Mouse (Mus musculus) hindbrain, embryonic 16.5 days (tissue): ENCODE measurements at regions not wholly inside any gene's neighbourhood (a gene's known extent, or its start where the extent isn't known, plus 50 kb on each side); places are given as distances from the start of the nearest gene placed in this dataset.
"Not testable (repeated sequence)": the region's sequence is repeated elsewhere in the genome, so short reads cannot be mapped to it uniquely, and the experiment has no call there.

Experiments used
- ATAC-seq: fragments of 200-750 bp; cut with Nextera tagmentation; 2 replicates; pipeline ENCODE4 v1.8.0; 2017; ENCODE audit warnings: moderate TSS enrichment, moderate library complexity
- H3K27ac ChIP-seq: fragments of 300-500 bp; sonication (generic); 2 replicates; pipeline ENCODE4 v1.5.1; 2014; ENCODE audit warnings: low read depth, mild to moderate bottlenecking, control low read depth, low read length, moderate library complexity
- H3K27me3 ChIP-seq: fragments of 300-500 bp; sonication (generic); replicated peaks from 2 replicates; pipeline ENCODE4 v1.6.1; 2014; ENCODE audit warnings: low read length; ENCODE audit not compliant: control insufficient read depth, insufficient read depth
- H3K36me3 ChIP-seq: fragments of 300-500 bp; sonication (generic); 2 replicates; pipeline ENCODE4 v1.6.1; 2014; ENCODE audit warnings: mild to moderate bottlenecking, low read length, moderate library complexity, mixed read lengths; ENCODE audit not compliant: control insufficient read depth, insufficient read depth
- H3K4me1 ChIP-seq: fragments of 300-500 bp; sonication (generic); 2 replicates; pipeline ENCODE4 v1.6.1; 2014; ENCODE audit warnings: low read depth, low read length; ENCODE audit not compliant: control insufficient read depth, insufficient read depth
- H3K4me2 ChIP-seq: fragments of 300-500 bp; sonication (generic); 2 replicates; pipeline ENCODE4 v1.6.1; 2014; ENCODE audit warnings: mild to moderate bottlenecking, low read length, control low read depth, moderate library complexity
- H3K4me3 ChIP-seq: fragments of 300-500 bp; sonication (generic); 2 replicates; pipeline ENCODE4 v1.5.1; 2014; ENCODE audit warnings: mild to moderate bottlenecking, low read length, control low read depth, moderate library complexity
- H3K9ac ChIP-seq: fragments of 300-500 bp; sonication (generic); 2 replicates; pipeline ENCODE4 v1.6.1; 2014; ENCODE audit warnings: low read depth, mild to moderate bottlenecking, control low read depth, low read length, moderate library complexity
- H3K9me3 ChIP-seq: fragments of 300-500 bp; sonication (generic); 2 replicates; pipeline ENCODE4 v1.6.1; 2014; ENCODE audit warnings: mild to moderate bottlenecking, low read length, moderate library complexity; ENCODE audit not compliant: control insufficient read depth
- WGBS: fragments of 180-500 bp; shearing (Covaris S2); extraction: QIAGEN DNeasy Blood & Tissue Kit; methylation state at CpG from one replicate; pipeline ENCODE4 v1.1.7; 2014; 5-methylcytosine and 5-hydroxymethylcytosine counted together

- no peak overlapping the region for H3K9ac ChIP-seq
- H3K9me3 ChIP-seq = no peaks in the 10 kb centered on the region
- no peak overlapping the region for H3K4me3 ChIP-seq
- 86% methylated on average over 7 of the region's 7 CpGs for WGBS
- H3K27ac ChIP-seq = no peak overlapping the region
- no peak for ATAC-seq
- no peak overlapping the region for H3K4me2 ChIP-seq
- H3K4me1 ChIP-seq = no peaks in the 10 kb centered on the region
- H3K27me3 ChIP-seq = no peaks in the 10 kb centered on the region
- no peaks in the 10 kb centered on the region for H3K36me3 ChIP-seq
Observed at GRCm38 (mm10) chr6:41178896-41179295, 123.2 kb upstream of the Try4 start.

DNA sequence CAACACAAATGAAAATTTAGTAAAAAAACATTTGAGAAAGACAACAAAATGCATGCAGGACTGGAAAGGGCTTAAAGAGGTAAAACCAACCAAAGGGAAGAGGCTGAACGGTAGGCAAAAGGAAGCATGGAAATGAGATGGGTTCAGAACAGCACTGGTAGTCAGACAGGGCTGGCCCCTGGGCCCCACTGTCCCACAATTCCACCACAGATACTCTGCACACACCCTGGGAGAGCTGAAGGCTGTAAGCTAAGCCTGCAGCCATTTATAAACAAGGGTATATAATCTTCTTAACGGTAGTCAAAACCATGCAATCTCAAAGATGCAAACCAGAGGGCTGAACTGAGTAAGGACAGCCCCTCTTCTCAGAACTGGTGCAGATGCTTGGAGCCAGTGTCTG is 124.0 kb upstream of the Try4 start:
- no peak overlapping the region for H3K4me2 ChIP-seq
- H3K4me1 ChIP-seq = no peaks in the 10 kb centered on the region
- H3K36me3 ChIP-seq = no peaks in the 10 kb centered on the region
- H3K9ac ChIP-seq = no peak overlapping the region
- no peaks in the 10 kb centered on the region for H3K9me3 ChIP-seq
- 90% methylated on average over 2 of the region's 2 CpGs for WGBS
- no peaks in the 10 kb centered on the region for H3K27me3 ChIP-seq
- ATAC-seq = no peak
- no peak overlapping the region for H3K4me3 ChIP-seq
- H3K27ac ChIP-seq = no peak overlapping the region

GRCm38 (mm10) chr6:41177152-41177551 is 124.9 kb upstream of the Try4 start:
- H3K27ac ChIP-seq = no peak overlapping the region
- H3K36me3 ChIP-seq = no peaks in the 10 kb centered on the region
- H3K9ac ChIP-seq = no peak overlapping the region
- no peaks in the 10 kb centered on the region for H3K4me1 ChIP-seq
- no peaks in the 10 kb centered on the region for H3K27me3 ChIP-seq
- ATAC-seq = no peak
- H3K4me2 ChIP-seq = no peak overlapping the region
- WGBS = 89% methylated on average over 3 of the region's 3 CpGs
- H3K9me3 ChIP-seq = no peaks in the 10 kb centered on the region
- H3K4me3 ChIP-seq = no peak overlapping the region

GRCm38 (mm10) chr6:41176034-41176433 is 126.0 kb upstream of the Try4 start:
- Histone ChIP-seq H3K36me3 (no peaks in the 10 kb centered on the region), H3K27ac (no peak overlapping the region), H3K4me2 (no peak overlapping the region), H3K27me3 (no peaks in the 10 kb centered on the region), H3K4me1 (no peaks in the 10 kb centered on the region), H3K9me3 (no peaks in the 10 kb centered on the region), H3K4me3 (no peak overlapping the region), H3K9ac (no peak overlapping the region)
- no peak for ATAC-seq
- 78% methylated on average over 1 of the region's 1 CpGs for WGBS

GRCm38 (mm10) chr6:41163491-41163890 is 128.2 kb upstream of the 2210010C04Rik start:
- 83% methylated on average over 1 of the region's 1 CpGs for WGBS
- Histone ChIP-seq H3K27ac (no peak overlapping the region), H3K9ac (no peak overlapping the region), H3K4me2 (no peak overlapping the region), H3K36me3 (no peaks in the 10 kb centered on the region), H3K4me1 (no peaks in the 10 kb centered on the region), H3K4me3 (no peak overlapping the region), H3K27me3 (no peaks in the 10 kb centered on the region), H3K9me3 (no peaks in the 10 kb centered on the region)
- no peak for ATAC-seq

GRCm38 (mm10) chr6:41161693-41162092 is 126.4 kb upstream of the 2210010C04Rik start:
- no peaks in the 10 kb centered on the region for H3K9me3 ChIP-seq
- WGBS = 81% methylated on average over 1 of the region's 1 CpGs
- no peaks in the 10 kb centered on the region for H3K27me3 ChIP-seq
- H3K4me2 ChIP-seq = no peak overlapping the region
- H3K4me3 ChIP-seq = no peak overlapping the region
- H3K27ac ChIP-seq = no peak overlapping the region
- no peak overlapping the region for H3K9ac ChIP-seq
- no peaks in the 10 kb centered on the region for H3K4me1 ChIP-seq
- no peak for ATAC-seq
- H3K36me3 ChIP-seq = no peaks in the 10 kb centered on the region

- WGBS = 87% methylated on average over 7 of the region's 7 CpGs
- no peak overlapping the region for H3K4me3 ChIP-seq
Observed at GRCm38 (mm10) chr6:41152101-41152500, 116.8 kb upstream of the 2210010C04Rik start.

GRCm38 (mm10) chr6:41151542-41151941 is 116.2 kb upstream of the 2210010C04Rik start:
- no peak overlapping the region for H3K27ac ChIP-seq
- ATAC-seq = no peak

More at GRCm38 (mm10) chr6:41152101-41152500, 116.8 kb upstream of the 2210010C04Rik start:
- ATAC-seq = no peak
- Histone ChIP-seq H3K4me2 (no peak overlapping the region), H3K27ac (no peak overlapping the region), H3K4me1 (no peaks in the 10 kb centered on the region), H3K36me3 (no peaks in the 10 kb centered on the region), H3K9me3 (no peaks in the 10 kb centered on the region), H3K9ac (no peak overlapping the region), H3K27me3 (no peaks in the 10 kb centered on the region)

DNA sequence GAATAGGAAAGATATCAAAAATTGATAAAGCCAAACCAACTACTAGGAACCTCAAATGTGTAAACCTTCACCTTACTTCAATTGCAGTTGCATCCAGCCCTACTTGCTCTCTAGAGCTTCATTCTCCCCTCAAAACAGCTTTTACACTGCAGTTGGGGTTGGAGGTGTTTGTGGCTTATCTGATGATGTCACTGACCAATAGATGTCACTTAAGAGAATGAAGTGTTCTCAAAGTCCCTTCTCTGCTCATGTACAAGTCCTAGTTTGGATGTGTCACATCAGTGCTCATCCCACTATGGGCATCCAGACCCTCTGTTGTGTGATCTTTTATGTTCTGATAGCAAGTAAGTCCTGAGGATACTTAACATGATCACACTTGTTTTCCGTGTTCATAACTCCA is 105.6 kb upstream of the 2210010C04Rik start:
- Histone ChIP-seq H3K9ac (no peak overlapping the region), H3K4me1 (no peaks in the 10 kb centered on the region), H3K27ac (no peak overlapping the region), H3K4me2 (no peak overlapping the region), H3K9me3 (no peaks in the 10 kb centered on the region), H3K4me3 (no peak overlapping the region), H3K27me3 (no peaks in the 10 kb centered on the region), H3K36me3 (no peaks in the 10 kb centered on the region)
- ATAC-seq = no peak
- WGBS = 95% methylated on average over 1 of the region's 1 CpGs

More at GRCm38 (mm10) chr6:41151542-41151941, 116.2 kb upstream of the 2210010C04Rik start:
- Histone ChIP-seq H3K4me1 (no peaks in the 10 kb centered on the region), H3K9ac (no peak overlapping the region), H3K27me3 (no peaks in the 10 kb centered on the region), H3K4me2 (no peak overlapping the region), H3K36me3 (no peaks in the 10 kb centered on the region), H3K9me3 (no peaks in the 10 kb centered on the region), H3K4me3 (no peak overlapping the region)
- WGBS = 75% methylated on average over 3 of the region's 3 CpGs

- not testable (repeated sequence) for H3K36me3 ChIP-seq, H3K4me3 ChIP-seq, H3K27me3 ChIP-seq, H3K9me3 ChIP-seq, H3K27ac ChIP-seq, ATAC-seq, H3K4me2 ChIP-seq, H3K4me1 ChIP-seq, H3K9ac ChIP-seq
- WGBS = 48% methylated on average over 2 of the region's 2 CpGs
Observed at GRCm38 (mm10) chr6:41137401-41137777, 102.1 kb upstream of the 2210010C04Rik start.
